24 mouse cellular contexts compared by ENCODE assay signal in the genomic region with DNA sequence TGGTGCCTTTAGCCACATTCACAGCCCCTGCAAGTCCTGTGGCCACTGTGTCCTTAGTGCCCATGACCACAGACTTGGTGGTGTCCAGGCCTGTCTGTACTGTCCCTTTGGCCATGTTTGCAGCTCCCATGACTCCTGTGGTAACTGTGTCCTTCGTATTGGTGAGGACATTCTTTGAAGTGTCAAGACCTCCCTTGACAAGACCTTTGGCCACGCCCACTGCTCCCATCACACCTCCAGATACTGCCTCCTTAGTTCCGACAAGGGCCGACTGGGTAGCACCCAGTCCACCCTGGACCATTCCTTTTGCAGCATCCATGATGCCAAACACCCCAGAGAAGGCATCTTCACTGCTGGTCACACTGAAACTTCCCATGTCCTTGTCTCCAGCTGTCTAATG. TPM values are rescaled to one million over a fixed set of nuclear protein-coding genes. Genes with fewer than 3 reads are reported as not detected.
DNase-seq lines count a peak whose midpoint lies in the region; ATAC-seq lines count a peak whose summit lies in the region.
"Had no signal": no experiment of that assay in that cellular context is flagged by ENCODE, and none has a peak within 500 bp of the region (broad histone marks: within the 10 kb centered on the region; RNA-seq: fewer than 3 reads in every experiment).

No protein-coding gene starts in this region.

- H3K27me3 ChIP-seq in midbrain, embryonic 11.5 days (ENCODE audit: control insufficient read depth, insufficient read depth, low read length): no peaks in the 10 kb centered on the region
- no peaks in the 10 kb centered on the region for H3K27me3 ChIP-seq in midbrain, embryonic 16.5 days (ENCODE audit: control insufficient read depth, insufficient read depth, low read depth, low read length)
- H3K27me3 ChIP-seq: embryonic facial prominence, embryonic 12.5 days; embryonic facial prominence, embryonic 15.5 days; forebrain, embryonic 15.5 days; heart, embryonic 13.5 days; hindbrain, embryonic 13.5 days; intestine, embryonic 15.5 days had no signal

- H3K36me3 ChIP-seq in midbrain, embryonic 11.5 days (ENCODE audit: control insufficient read depth, insufficient read depth, low read length): peaks cover 5% of the 10 kb centered on the region
- peaks cover 6% of the 10 kb centered on the region; the same call in 1 of the 2 replicates for H3K36me3 ChIP-seq in midbrain, embryonic 16.5 days (ENCODE audit: control insufficient read depth, insufficient read depth, low read length)

- H3K27ac ChIP-seq in midbrain, embryonic 11.5 days (ENCODE audit: low read depth, low read length): no peak overlapping the region
- no peak overlapping the region for H3K27ac ChIP-seq in midbrain, embryonic 16.5 days (ENCODE audit: low read length)
- H3K27ac ChIP-seq: embryonic facial prominence, embryonic 12.5 days; embryonic facial prominence, embryonic 15.5 days; forebrain, embryonic 15.5 days; heart, embryonic 13.5 days; hindbrain, embryonic 10.5 days; hindbrain, embryonic 13.5 days; intestine, embryonic 15.5 days had no signal

- H3K4me1 ChIP-seq in midbrain, embryonic 11.5 days (ENCODE audit: control insufficient read depth, insufficient read depth, low read length): no peaks in the 10 kb centered on the region
- H3K4me1 ChIP-seq in midbrain, embryonic 16.5 days (ENCODE audit: control insufficient read depth, insufficient read depth, low read length): no peaks in the 10 kb centered on the region
- H3K4me1 ChIP-seq: embryonic facial prominence, embryonic 12.5 days; embryonic facial prominence, embryonic 15.5 days; forebrain, embryonic 15.5 days; hindbrain, embryonic 10.5 days; intestine, embryonic 15.5 days had no signal

- no peaks in the 10 kb centered on the region for H3K9me3 ChIP-seq in midbrain, embryonic 11.5 days (ENCODE audit: control insufficient read depth, low read length)
- no peaks in the 10 kb centered on the region for H3K9me3 ChIP-seq in midbrain, embryonic 16.5 days (replicated peaks; ENCODE audit: control insufficient read depth, low read length, poor library complexity, severe bottlenecking)
- H3K9me3 ChIP-seq: embryonic facial prominence, embryonic 12.5 days; embryonic facial prominence, embryonic 15.5 days; forebrain, embryonic 15.5 days; heart, embryonic 13.5 days; hindbrain, embryonic 10.5 days; hindbrain, embryonic 13.5 days; intestine, embryonic 15.5 days had no signal

- peak; percentile 11 for DNase-seq in adrenal gland, postnatal 10 days
- no peak for DNase-seq in adrenal gland, postnatal 36 days
- peak; percentile 91 for DNase-seq in heart, adult 11 months
- no peak for DNase-seq in heart, postnatal 36 days
- peak; percentile 26 for DNase-seq in midbrain, embryonic 11.5 days (ENCODE audit: low spot score, missing footprints)
- DNase-seq: cerebellum, adult 11 months; cerebellum, adult 2 months; cerebellum, adult 9-11 months; cerebellum, postnatal 25 days; gastrocnemius, postnatal 14 days; kidney, adult 11 months; kidney, adult 8-10 months had no signal

- H3K4me3 ChIP-seq in midbrain, embryonic 11.5 days (ENCODE audit: low read depth, low read length): no peak overlapping the region
- no peak overlapping the region for H3K4me3 ChIP-seq in midbrain, embryonic 16.5 days (ENCODE audit: low read depth, low read length)
- H3K4me3 ChIP-seq: embryonic facial prominence, embryonic 12.5 days; embryonic facial prominence, embryonic 15.5 days; forebrain, embryonic 15.5 days; heart, embryonic 13.5 days; hindbrain, embryonic 10.5 days; hindbrain, embryonic 13.5 days; intestine, embryonic 15.5 days had no signal

- H3K4me2 ChIP-seq in midbrain, embryonic 11.5 days: no peak overlapping the region
- H3K4me2 ChIP-seq in midbrain, embryonic 16.5 days (ENCODE audit: low read length): no peak overlapping the region
- H3K4me2 ChIP-seq: embryonic facial prominence, embryonic 12.5 days; embryonic facial prominence, embryonic 15.5 days; forebrain, embryonic 15.5 days; heart, embryonic 13.5 days; hindbrain, embryonic 13.5 days; intestine, embryonic 15.5 days had no signal

- H3K9ac ChIP-seq in midbrain, embryonic 11.5 days (ENCODE audit: low read length): no peak overlapping the region
- H3K9ac ChIP-seq in midbrain, embryonic 16.5 days (ENCODE audit: low read depth, low read length): no peak overlapping the region
- H3K9ac ChIP-seq: embryonic facial prominence, embryonic 12.5 days; embryonic facial prominence, embryonic 15.5 days; forebrain, embryonic 15.5 days; heart, embryonic 13.5 days; hindbrain, embryonic 13.5 days; intestine, embryonic 15.5 days had no signal

- WGBS in midbrain, embryonic 11.5 days: 72% methylated on average over 4 of the region's 4 CpGs
- WGBS in midbrain, embryonic 16.5 days: 78% methylated on average over 4 of the region's 4 CpGs

- intact Hi-C loops in heart, postnatal 36 days (cut with DNase I): no loop called here

- no peak for ATAC-seq in midbrain, embryonic 11.5 days (ENCODE audit: low FRiP score)
- ATAC-seq in midbrain, embryonic 16.5 days: no peak
- ATAC-seq: CD4-positive, CD25-positive, alpha-beta regulatory T cell, adult 4 months; forebrain, embryonic 15.5 days; hindbrain, embryonic 16.5 days; intestine, embryonic 15.5 days had no signal

RNA-seq across cellular contexts. Expression of a gene that starts 2.6 kb away (rescaled TPM):
- 10 to 100 TPM; 75.7 to 89.2 TPM for total RNA-seq in adrenal gland, postnatal 10 days (2021)
- total RNA-seq in adrenal gland, postnatal 36 days (2021): 10 to 100 TPM; 75.1 to 86.5 TPM
- total RNA-seq in heart, postnatal 36 days (2021): 100 to 1,000 TPM; 157 to 172 TPM
- polyA plus RNA-seq in midbrain, embryonic 11.5 days (2014; fragmentation: Nextera tagmentation; extraction: Ambion mirVana): 0.05 and 0.07 TPM in 2 replicates
- 0.05 and 0.15 TPM in 2 replicates for polyA plus RNA-seq in midbrain, embryonic 16.5 days (2015; fragmentation: Nextera tagmentation; extraction: Ambion mirVana)
- total RNA-seq: common myeloid progenitor, adult 5-6 weeks had no signal
- polyA plus RNA-seq: CD4-positive, CD25-positive, alpha-beta regulatory T cell, adult 4 months had no signal

RNA-seq across cellular contexts. Expression of a gene that starts 10.4 kb away (rescaled TPM):
- total RNA-seq in adrenal gland, postnatal 10 days (2021): 100 to 1,000 TPM; 102 to 111 TPM
- 10 to 100 TPM; 36.7 to 62.1 TPM for total RNA-seq in adrenal gland, postnatal 36 days (2021)
- 100 to 1,000 TPM; 171 to 183 TPM for total RNA-seq in heart, postnatal 36 days (2021)
- 0.07 TPM in 1 of 2 replicates, not detected in the other for polyA plus RNA-seq in midbrain, embryonic 11.5 days (2014; fragmentation: Nextera tagmentation; extraction: Ambion mirVana)
- polyA plus RNA-seq in midbrain, embryonic 16.5 days (2015; fragmentation: Nextera tagmentation; extraction: Ambion mirVana): 1.2 and 2.8 TPM in 2 replicates
- total RNA-seq: common myeloid progenitor, adult 5-6 weeks; MEL had no signal
- polyA plus RNA-seq: CD4-positive, CD25-positive, alpha-beta regulatory T cell, adult 4 months had no signal

RNA-seq across cellular contexts. Expression of a gene that starts 14.8 kb away (rescaled TPM):
- 10 to 100 TPM; 41.0 to 55.6 TPM for total RNA-seq in adrenal gland, postnatal 10 days (2021)
- 10 to 100 TPM; 15.5 to 31.3 TPM for total RNA-seq in adrenal gland, postnatal 36 days (2021)
- 10 to 100 TPM; 56.1 to 73.6 TPM for total RNA-seq in heart, postnatal 36 days (2021)
- polyA plus RNA-seq in midbrain, embryonic 11.5 days (2014; fragmentation: Nextera tagmentation; extraction: Ambion mirVana): 0.15 TPM in 1 of 2 replicates, not detected in the other
- polyA plus RNA-seq in midbrain, embryonic 16.5 days (2015; fragmentation: Nextera tagmentation; extraction: Ambion mirVana): 0.25 and 0.30 TPM in 2 replicates
- total RNA-seq: MEL had no signal
- polyA plus RNA-seq: CD4-positive, CD25-positive, alpha-beta regulatory T cell, adult 4 months; heart, embryonic 13.5 days; hindbrain, embryonic 10.5 days; hindbrain, embryonic 13.5 days had no signal

RNA-seq across cellular contexts. Expression of a gene that starts 27.5 kb away (rescaled TPM):
- 10 to 100 TPM; 45.3 to 54.0 TPM for total RNA-seq in adrenal gland, postnatal 10 days (2021)
- total RNA-seq in adrenal gland, postnatal 36 days (2021): 10 to 100 TPM; 59.9 to 62.0 TPM
- total RNA-seq in heart, postnatal 36 days (2021): 10 to 100 TPM; 37.5 to 41.1 TPM
- polyA plus RNA-seq in midbrain, embryonic 11.5 days (2014; fragmentation: Nextera tagmentation; extraction: Ambion mirVana): 104 and 121 TPM in 2 replicates
- 140 and 148 TPM in 2 replicates for polyA plus RNA-seq in midbrain, embryonic 16.5 days (2015; fragmentation: Nextera tagmentation; extraction: Ambion mirVana)

RNA-seq across cellular contexts. Expression of a gene that starts 32.2 kb away (rescaled TPM):
- 10 to 100 TPM; 77.5 to 78.9 TPM for total RNA-seq in adrenal gland, postnatal 10 days (2021)
- total RNA-seq in adrenal gland, postnatal 36 days (2021): 10 to 100 TPM; 73.3 to 86.1 TPM
- 10 to 100 TPM; 57.6 to 61.3 TPM for total RNA-seq in heart, postnatal 36 days (2021)
- 43.2 and 48.4 TPM in 2 replicates for polyA plus RNA-seq in midbrain, embryonic 11.5 days (2014; fragmentation: Nextera tagmentation; extraction: Ambion mirVana)
- polyA plus RNA-seq in midbrain, embryonic 16.5 days (2015; fragmentation: Nextera tagmentation; extraction: Ambion mirVana): 84.0 and 88.5 TPM in 2 replicates

Comparison
In these comparisons a context has a peak if more than half of its experiments do, and no peak if none do; other contexts are left out.
1. DNase-seq: peak in adrenal gland, postnatal 10 days (single experiment), heart, adult 11 months (single experiment) and midbrain, embryonic 11.5 days (single experiment); none in adrenal gland, postnatal 36 days (0 of 2) and heart, postnatal 36 days (0 of 2).